Mouse (Mus musculus): Measurements from ENCODE around the gene Fcrl6.

The Fcrl6 gene

DNA sequence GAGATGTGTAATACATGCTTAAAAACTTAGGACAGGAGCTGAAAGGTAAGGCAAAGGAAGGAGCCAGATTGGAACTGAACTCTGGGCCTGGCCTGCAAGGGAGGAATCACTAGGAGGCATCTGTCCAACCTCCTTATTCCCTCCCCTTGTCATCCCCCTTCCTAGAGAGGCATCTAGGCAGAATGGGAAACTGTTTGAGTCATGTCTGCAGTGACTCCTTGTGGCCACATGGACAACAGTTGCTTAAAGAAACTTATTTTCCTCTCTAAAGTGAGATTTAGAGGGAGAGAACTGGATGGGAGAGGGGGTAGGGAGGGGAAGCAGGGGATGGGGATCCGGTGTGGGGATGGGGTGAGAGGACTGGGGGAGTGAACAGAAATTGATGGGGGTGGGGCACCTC, 10.4 kb upstream of the Fcrl6 start:
- DNase-seq: no peak

DNA sequence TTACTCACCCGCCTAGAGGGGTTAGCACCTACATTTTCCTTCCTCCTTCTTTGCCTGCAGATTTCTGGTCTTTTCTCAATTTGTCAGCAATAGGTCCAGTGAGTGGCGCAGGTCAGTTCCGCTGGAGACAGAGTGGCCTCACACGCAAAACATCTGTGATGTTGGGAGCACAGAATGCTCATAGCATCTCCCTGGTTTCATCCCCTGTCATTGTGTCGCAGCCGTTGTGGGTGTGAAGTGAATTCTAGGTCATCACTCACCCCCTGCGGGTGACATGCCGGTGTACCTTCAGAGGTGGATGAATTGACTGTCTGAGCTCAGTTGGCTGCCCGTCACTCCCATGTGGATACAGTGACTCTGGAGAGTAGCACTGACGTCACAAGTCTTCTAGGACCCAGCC, 9.0 kb upstream of the Fcrl6 start:
- no peak for DNase-seq

DNA sequence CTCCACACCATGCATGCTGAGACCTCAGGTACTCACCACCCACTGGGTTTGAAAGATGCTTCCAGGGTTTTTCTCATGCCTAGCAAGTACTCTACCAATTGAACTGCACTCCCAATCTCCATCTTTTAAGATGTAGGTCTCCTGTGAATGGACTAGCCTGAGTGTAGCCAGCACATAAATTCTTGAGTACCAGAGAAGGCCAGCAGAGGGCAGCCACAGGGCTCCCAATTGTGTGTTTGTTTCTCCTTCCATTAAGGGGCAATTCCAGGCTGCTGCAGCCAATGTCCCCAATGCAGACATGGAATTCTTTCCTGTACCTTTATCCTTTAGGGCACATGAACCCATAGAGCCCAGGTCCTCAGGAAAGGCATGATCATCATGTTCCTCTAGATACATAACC, 7.9 kb downstream of the Fcrl6 start:
- peak; percentile 37 to 56 for DNase-seq

DNA sequence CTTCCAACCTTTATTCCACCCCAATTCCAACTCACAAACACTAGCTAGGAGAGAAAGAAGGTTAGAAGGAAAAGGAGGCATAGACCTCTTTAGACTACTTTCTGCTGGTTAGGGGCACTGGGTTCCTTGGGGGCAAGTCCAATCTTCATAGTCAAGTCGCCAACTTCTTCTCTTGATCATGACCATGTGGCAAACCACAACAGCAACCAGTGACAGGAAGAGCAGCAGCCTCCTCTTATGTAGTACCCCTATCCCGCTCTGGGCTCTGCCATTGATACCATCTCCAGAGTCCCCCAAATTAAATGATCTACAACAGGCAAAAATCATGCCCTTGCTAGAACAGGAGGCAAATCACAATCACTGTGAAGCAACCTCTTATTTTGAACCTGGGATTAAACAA, 8.4 kb downstream of the Fcrl6 start:
- DNase-seq: no peak

DNA sequence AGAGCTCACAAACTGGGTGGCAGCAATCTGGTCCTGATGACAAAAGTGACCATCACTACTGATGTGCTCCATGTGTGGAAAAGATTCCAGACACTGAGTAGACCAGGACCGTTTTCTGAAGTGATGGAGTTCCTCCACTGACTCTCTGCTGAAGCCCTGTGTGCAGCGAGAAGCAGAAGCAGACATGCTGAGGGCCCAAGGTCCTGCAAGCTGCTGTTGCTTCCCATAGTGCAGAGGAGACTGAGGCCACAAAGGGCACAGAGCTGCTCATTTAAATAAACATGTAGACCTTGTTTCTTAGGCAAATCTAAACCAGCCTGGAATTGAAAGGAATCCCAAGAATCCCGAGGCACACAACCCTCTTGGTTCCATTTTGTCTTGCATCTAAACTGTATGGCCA, 9.0 kb downstream of the Fcrl6 start:
- DNase-seq: no peak

DNA sequence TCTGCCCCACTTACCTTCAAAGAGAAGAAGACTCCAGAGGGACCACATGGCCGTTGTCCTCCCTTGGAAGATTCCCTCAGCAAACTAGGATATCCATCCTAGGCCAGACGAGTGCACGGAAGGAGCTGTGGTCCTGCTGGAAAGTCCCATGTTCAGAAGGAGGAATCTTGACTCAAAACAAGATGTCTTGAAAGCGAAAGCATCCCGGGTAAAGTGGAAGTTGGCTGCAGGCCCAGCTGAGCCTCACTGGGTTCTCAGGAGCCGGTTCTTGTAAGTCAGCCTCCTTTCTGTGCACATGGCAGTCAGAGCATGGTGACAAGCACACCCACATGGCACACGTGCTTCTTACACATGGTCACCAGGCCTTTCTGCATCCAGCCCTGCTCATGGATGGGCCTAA, 12.0 kb downstream of the Fcrl6 start, which contains the start of gene Slamf8:
Gene Slamf8, minus strand, starts transcription at position 184 of the 400 bp plus-strand sequence.
- peak in 1 of 2 experiments; percentile 30 for DNase-seq

DNA sequence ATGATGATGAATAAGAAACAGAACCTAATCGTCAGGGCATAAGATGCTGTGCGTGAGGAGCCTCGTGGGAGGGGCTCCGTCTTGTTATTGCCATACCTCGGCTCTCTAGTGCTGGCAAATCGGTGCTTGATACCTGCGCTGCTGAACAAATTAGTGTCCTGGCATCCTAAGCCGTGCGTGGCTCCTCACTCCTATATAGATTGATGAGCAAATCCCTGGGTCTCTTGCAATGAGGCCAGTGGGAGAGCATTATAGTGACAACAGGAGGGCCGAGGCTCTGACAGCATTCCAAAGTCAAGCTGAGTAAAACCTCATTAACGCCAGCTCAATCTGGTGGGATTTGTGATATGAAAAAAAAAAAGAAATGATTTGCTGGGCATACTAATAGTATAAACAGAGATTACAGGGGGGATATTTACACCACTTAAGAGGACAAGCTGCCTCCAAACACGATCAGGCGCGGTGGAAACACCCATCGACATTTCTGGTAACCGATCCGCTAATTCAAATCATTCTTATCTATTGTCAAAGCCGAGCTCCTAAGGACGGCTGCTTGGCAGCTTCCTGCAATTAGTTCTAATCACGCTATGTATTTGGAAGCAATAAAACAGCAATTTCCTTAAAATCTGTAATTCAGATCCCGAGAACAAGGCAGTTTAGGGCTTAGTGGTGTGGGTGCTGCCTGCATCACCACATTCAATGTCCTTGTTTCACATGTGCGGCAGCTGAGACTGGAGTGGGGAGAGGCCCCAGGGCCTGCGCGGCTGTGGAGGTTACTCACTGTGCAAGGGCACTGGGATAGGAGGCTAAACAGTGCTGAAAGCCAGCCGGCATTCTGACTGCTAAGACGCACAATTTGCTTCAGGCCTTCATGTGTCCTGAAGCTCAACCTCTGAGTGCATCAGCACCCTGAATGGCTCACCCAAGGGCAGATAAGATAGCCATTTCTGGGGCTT, 16.5 kb downstream of the Fcrl6 start:
- DNase-seq: no peak

DNA sequence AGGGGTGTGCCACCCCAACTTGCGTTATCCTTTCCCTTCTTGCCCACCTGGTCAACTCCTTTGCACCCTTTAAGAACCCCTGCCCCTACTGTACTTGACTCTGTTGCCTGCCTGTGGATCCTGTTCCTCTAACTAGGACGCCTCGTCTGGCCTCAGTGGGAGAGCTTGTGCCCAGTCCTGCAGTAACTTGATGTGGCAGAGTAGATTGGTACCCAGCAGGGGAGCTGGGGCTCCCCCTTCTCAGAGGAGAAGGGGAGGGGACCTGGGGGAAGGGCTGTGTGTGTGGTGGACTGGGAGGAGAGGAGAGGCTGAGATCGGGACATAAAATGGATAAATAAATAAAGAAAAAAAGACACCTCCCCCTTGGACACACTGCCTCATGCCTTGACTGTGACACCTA, 17.3 kb downstream of the Fcrl6 start:
- no peak for DNase-seq

DNA sequence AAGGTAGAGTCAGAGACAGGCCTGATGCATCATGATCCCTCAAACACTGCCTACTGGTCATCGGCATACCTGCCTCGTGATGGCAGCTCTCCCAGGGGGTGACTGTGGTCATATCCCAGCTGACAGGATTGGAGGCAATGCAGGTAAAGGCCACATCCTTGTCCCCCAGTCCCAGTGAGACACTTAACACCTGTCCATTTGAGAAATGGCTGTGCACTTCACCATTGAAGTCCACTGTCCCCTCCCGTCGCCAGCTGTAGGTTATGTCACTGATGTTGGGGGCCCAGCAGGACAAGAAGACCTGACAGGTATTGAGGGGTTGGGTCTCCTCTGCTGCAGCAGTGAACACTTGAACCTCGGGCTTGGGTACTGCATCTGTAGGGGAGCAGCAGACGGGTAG, 18.1 kb downstream of the Fcrl6 start:
- no peak for DNase-seq

DNA sequence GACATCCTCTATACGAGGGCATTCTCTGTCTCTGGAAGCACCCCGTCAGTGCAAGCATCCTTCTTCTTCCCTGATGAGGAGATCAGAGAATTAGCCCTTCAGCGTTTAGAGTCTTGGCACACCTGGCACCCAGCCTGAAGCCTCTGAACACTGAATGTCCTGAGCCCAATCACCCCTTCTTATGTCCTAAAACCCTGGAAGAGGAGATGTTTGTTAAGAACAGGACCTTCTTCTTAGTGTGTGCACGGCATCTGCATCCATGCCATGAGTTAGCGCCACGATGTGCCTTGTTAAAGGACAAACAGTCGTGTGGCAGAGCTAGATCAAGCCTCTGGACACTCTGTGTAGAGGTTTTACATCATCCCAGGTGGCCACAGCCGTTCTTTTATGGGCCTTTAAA, 19.9 kb downstream of the Fcrl6 start:
- DNase-seq: no peak

DNA sequence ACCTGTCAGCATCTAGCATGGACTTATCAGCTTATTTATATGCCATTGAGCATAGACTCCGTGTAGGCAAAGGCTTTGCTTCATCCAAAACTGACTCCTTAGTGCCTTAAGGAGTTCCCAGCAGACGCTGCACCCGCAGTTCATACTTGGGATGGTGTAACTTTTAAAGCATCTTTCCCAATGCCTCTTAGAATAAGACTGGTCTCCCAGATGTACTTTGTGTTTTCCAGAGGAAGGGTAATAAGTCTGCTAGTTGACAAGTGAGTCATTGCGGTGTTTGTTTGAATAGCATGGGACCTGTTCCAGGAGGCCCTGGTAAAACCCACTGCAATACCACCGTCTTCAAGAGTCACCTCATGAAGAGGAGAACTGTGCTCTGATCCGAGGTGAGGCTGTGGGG, 22.2 kb downstream of the Fcrl6 start:
- DNase-seq: no peak

DNA sequence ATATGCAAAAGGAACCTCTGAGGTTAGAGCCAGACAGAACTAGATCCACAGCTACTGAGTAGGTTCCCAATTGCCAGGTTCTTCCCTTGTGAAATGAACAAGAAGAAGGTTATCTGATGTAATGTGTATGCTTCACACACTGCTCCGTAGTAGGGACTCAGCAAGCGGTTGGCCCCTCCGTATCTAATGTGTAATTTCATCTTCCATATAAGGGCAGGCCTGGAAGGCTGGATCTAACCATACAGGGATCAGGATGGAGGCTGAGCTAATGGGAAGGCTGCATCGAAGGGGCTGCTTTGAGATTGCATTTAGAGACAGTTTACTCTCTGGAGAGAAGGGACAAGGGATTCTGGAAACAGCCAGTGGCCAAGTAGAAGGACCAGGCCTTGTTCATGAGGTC, 34.6 kb downstream of the Fcrl6 start:
- peak in 1 of 2 experiments; percentile 3 for DNase-seq

DNA sequence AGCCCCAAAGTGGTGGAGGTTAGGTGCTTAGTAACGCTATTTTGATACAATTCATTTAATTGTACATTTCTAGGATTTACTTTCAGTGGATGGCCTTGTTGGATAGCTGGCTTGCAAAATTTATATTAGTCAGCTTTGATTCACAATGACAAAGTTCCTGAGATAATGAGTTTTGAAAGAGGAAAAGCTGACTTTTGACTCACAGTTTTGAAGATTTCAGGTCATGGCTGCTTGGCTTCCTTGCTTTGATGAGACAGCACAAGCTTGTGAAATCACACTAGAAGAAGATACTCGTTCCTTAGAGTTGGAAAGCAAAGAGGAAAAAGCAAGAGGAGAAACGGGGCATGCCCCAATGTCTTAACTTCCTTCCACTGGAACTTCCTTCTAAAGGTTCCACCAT, 36.2 kb downstream of the Fcrl6 start:
- no peak for DNase-seq

DNA sequence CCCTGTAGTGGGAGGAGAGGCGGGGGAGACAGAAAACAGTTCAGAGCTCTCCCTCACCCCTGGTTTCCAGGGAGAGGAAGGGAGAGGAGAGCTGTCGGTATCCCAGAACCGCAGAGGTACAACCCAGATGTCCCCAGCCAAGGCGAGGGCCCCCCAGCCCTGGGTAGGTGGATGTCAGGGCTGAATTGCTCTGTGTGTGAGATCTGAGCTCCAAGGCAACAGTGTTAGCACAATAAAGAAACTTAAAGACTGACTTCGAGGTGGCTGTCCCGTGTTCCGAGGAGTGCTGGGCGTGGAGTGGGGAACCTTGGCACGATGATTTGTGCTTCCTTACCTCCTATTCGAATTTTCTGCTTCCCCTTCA, 38.9 kb downstream of the Fcrl6 start:
- DNase-seq: no peak

DNA sequence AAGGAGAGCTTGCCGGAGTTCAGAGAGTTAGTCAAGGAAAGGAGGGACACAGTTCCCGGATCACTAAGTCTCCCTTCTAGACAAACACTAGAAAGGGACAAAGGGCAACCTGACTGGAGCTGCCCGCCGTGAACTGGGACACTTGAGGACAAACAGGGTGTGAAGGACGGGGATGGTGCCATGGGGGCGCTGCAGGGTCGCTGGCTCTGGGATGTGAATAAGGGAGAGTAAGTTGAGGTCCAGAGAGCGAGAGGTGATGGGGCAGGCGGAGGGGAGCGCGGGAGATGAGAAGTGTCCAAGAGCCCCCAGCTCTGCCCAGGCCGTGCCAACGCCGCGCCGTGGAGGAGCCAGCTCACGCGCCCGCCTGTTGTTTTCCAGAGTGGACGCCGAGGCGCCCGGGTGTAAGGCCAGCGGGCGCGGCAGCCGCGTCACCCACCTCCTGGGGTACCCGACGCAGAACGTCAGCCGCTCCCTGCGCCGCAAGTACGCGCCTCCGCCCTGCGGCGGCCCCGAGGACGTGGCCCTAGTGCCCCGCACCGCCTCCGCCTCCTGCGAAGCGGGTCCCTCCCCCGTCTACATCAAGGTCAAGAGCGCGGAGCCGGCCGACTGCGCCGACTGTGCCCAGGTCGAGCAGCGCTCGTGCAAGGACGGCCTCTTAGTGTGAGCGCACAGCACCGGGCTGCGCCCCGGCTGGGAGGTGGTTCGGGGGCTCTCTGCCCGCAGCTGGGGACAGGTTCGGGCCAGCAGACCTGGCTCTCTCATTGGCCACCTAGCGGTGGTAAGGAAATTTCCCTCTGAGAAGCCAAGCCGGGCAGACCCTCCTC, 39.5 kb downstream of the Fcrl6 start:
- peak; percentile 83 to 87 for DNase-seq

DNA sequence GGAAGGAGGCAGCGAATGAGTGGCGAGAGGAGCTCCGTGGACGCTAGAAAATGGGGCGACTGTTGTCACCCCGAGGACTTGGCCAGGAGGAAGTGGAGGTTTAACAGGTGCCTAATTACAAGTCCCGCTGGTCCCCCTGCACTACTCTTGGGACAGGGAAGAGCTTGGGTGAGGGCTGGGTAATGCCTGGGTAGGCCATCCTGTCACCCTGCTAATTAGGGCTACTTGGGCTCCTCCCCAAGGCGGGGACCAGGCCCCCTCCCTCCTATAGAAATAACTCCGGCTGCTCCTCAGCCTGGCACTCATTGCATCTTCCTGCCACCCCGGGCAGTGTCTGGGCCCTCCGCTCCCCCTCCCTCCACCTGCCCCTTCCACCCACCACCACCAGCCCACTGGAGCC, 46.7 kb downstream of the Fcrl6 start, which contains the start of gene Vsig8:
Gene Vsig8, plus strand, starts transcription at position 301 of the 400 bp plus-strand sequence.
- DNase-seq: no peak

DNA sequence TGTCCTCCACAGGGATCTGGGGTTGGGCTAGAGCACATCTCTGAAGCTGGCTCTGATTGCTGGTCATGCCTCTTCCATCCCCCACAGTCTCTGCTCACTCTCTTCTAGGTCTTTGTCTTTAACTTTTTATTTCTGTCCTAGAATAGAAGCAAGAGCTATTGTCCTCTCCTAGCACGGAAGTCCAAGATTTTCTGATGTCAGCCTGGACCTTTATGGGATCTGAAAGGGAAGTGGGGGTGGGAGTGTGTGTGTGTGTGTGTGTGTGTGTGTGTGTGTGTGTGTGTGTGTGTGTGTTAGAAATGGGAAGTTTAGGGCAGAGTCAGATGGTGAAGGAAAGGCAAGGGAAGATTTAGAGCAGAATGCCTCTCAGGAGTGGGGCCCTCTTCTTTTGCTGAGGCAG, 49.7 kb downstream of the Fcrl6 start:
- peak in 1 of 2 experiments; percentile 28 for DNase-seq

DNA sequence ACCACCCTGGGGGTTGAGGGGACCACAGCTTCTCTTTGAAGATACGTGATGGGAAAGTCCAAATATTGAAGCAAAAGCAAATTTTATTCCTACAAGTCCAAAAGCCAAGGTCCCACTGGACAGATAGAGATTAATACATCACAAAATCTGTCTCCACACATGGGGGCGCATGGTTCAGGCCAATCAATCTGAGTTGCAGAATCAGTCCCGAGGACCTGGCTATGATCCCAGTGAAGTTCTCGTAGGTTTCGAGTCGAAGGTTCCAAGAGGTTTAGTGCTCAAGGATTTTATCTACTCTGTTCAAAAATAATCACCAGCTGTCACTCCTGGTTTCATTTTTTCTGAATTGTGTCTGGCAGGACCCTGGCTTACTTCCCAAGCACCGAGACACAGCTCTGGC, 51.3 kb downstream of the Fcrl6 start:
- no peak for DNase-seq

DNA sequence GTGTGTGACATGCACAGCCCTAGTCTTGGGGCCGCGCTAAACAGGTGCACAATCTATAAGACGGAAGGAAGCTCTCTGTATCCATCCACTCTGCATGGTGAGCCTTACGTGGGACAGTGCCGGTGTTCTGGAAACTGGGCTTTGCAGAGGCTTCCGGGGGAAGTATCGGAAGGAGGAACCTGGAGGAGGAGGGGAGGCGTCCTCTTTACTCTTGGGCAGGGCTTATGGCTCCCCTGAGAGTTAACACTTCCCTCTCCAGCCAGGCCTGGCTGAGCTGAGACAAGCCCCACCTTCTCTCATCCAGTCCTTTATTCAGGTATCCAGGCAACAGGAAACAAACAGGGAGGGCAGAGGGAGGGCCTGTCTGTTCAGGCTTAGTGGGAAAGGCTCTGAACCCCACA, 51.8 kb downstream of the Fcrl6 start:
- DNase-seq: peak; percentile 72 to 75

DNA sequence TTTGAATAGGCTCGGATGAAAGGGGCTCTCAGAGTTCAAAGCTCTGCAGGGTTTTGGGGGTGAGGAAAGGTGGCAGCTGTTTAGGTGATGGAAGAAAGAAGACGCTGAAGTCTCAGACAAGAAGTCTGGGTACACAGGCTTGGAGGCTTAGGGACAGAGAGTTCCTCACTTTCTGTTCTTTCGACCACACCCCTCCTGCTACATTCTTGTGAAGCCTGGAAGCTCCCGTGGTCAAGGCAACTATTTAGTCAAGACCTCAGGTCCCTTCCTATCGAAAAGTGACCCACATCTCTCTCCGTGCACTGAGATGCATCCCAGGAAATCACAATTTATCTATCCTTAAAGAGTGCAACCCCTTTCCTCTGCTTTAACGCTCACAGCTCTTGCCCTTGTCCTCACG, 52.6 kb downstream of the Fcrl6 start:
- no peak for DNase-seq

DNA sequence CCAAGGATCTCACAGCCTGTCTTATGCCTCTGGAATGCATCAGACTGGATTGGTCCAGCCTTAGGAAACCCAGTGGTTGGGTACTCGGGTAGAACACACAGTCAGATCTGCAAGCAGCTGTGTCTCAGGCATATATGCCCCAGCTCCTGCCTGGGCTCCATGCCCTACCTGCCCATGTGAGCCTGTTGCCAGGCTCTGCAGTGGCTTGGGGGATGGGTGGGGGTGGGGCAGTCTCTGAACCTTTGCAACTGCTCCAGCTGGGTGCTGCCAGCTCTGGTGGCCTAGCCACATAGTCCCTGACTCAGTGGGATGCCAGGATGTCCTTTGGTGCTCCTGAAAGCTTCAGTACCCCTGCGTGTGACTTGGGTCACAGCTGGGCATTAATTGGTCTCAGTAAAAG, 53.0 kb downstream of the Fcrl6 start:
- no peak for DNase-seq

DNA sequence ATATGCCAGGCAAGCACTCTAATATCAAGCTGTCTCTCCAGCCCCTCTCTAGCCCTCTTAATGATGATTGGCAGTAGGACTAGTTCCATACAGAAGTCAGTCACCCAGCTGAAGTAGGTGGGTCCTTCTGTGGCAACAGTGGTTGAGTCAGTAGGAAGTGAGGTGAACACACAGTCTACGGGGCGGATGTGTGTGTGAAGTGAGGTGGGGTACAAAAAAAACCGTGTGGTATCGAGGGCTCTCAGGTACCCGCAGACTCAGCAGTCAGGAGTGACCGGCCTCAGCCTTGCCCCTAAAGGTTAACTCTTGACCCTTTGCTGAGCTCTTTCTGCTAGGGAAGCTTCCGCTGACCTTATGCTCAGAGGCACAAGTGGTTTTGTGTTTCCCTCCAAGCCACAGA, 53.9 kb downstream of the Fcrl6 start:
- peak in 1 of 2 experiments; percentile 21 for DNase-seq
